23 mouse cellular contexts compared by ENCODE assay signal in genomic region chr8:104448796-104449195, GRCm38 (mm10).
DNase-seq lines count a peak whose midpoint lies in the region; ATAC-seq lines count a peak whose summit lies in the region.
"Had no signal": no experiment of that assay in that cellular context is flagged by ENCODE, and none has a peak within 500 bp of the region (broad histone marks: within the 10 kb centered on the region; RNA-seq: fewer than 3 reads in every experiment).

No protein-coding gene starts in this region.

- ATAC-seq in frontal cortex, adult (ENCODE audit: low TSS enrichment) = peak; percentile 97
- no peak for ATAC-seq in cerebellum, adult (ENCODE audit: insufficient number of reproducible peaks, low FRiP score, low TSS enrichment)
- ATAC-seq: forebrain, embryonic 13.5 days; forebrain, embryonic 16.5 days; hindbrain, embryonic 16.5 days; intestine, embryonic 15.5 days; Patski had no signal

- no peak for DNase-seq in frontal cortex, postnatal 36 days (ENCODE audit: low spot score in 2 of 2)
- DNase-seq in 3T3-L1 (ENCODE audit: low read depth, low spot score) (peak; percentile 60), NIH3T3 (ENCODE audit: low read depth) (peak; percentile 61)
- DNase-seq in fibroblast of lung, adult 2 months (ENCODE audit: low read depth) = peak; percentile 3
- no peak for DNase-seq in kidney, adult 11 months
- DNase-seq: adrenal gland, adult 8-10 months; adrenal gland, postnatal 25 days; cerebellum, adult 11-12 months; cerebellum, adult 8-10 months; cerebellum, postnatal 10 days; cerebellum, postnatal 36 days; embryo, embryonic 11 days; gastrocnemius, postnatal 25 days; heart, adult 2 months; heart, postnatal 36 days; kidney, adult 18-20 months had no signal

Comparison
In these comparisons a context has a peak if more than half of its experiments do, and no peak if none do; other contexts are left out.
1. DNase-seq: peak in 3T3-L1 (single experiment), NIH3T3 (single experiment) and fibroblast of lung, adult 2 months (single experiment); none in frontal cortex, postnatal 36 days (0 of 2) and kidney, adult 11 months (single experiment).